Comparison of ENCODE assay signal across 8 mouse cellular contexts in genomic region chr7:44928570-44928969, GRCm38 (mm10). TPM values are rescaled to one million over a fixed set of nuclear protein-coding genes. Genes with fewer than 3 reads are reported as not detected.
DNase-seq lines count a peak whose midpoint lies in the region; ATAC-seq and TF ChIP-seq lines count a peak whose summit lies in the region.

No protein-coding gene starts in this region.

- H3K36me3 ChIP-seq in kidney, embryonic 16.5 days (ENCODE audit: insufficient read depth, low read length), result peaks cover 16% of the 10 kb centered on the region
- peaks cover 32% of the 10 kb centered on the region for H3K36me3 ChIP-seq in embryonic facial prominence, embryonic 10.5 days (replicated peaks)
- no peaks in the 10 kb centered on the region for H3K36me3 ChIP-seq in intestine, embryonic 16.5 days (ENCODE audit: control insufficient read depth, insufficient read depth, low read length)
- peaks cover 3% of the 10 kb centered on the region for H3K36me3 ChIP-seq in myocyte (ENCODE audit: control insufficient read depth, insufficient read depth)

- H3K27me3 ChIP-seq in kidney, embryonic 16.5 days (ENCODE audit: insufficient read depth, low read length), result no peaks in the 10 kb centered on the region
- H3K27me3 ChIP-seq in embryonic facial prominence, embryonic 10.5 days (replicated peaks; ENCODE audit: low read depth, poor library complexity, severe bottlenecking), result no peaks in the 10 kb centered on the region
- H3K27me3 ChIP-seq in intestine, embryonic 16.5 days (replicated peaks; ENCODE audit: control insufficient read depth, insufficient read depth, low read length), result no peaks in the 10 kb centered on the region
- H3K27me3 ChIP-seq in myocyte (ENCODE audit: control insufficient read depth, insufficient read depth, insufficient read length), result no peaks in the 10 kb centered on the region

- peak overlapping the region; percentile 64 for H3ac ChIP-seq in myocyte (ENCODE audit: control insufficient read depth, insufficient read length)

- no peak for ATAC-seq in kidney, embryonic 16.5 days (ENCODE audit: low FRiP score, low TSS enrichment)
- no peak for ATAC-seq in intestine, embryonic 16.5 days

- no peak overlapping the region; the same call in 1 of the 2 replicates for H3K27ac ChIP-seq in kidney, embryonic 16.5 days (ENCODE audit: low read length)
- peak overlapping the region; percentile 90 for H3K27ac ChIP-seq in embryonic facial prominence, embryonic 10.5 days (replicated peaks)
- H3K27ac ChIP-seq in intestine, embryonic 16.5 days (ENCODE audit: low read length), result no peak overlapping the region

- WGBS in kidney, embryonic 16.5 days, result 0% methylated on average over 1 of the region's 1 CpGs
- 3% methylated on average over 1 of the region's 1 CpGs for WGBS in embryonic facial prominence, embryonic 10.5 days
- 4% methylated on average over 1 of the region's 1 CpGs for WGBS in intestine, embryonic 16.5 days

- no peak for DNase-seq in kidney, adult 9 months
- DNase-seq in embryonic facial prominence, embryonic 10.5 days (ENCODE audit: low spot score), result no peak
- no peak for DNase-seq in natural killer cell, adult 2 months (ENCODE audit: low spot score in 2 of 2)
- DNase-seq in cerebellum, adult 8-10 months, result no peak
- no peak for DNase-seq in B cell, adult 2 months

- peak overlapping the region; percentile 68 for H3K4me2 ChIP-seq in kidney, embryonic 16.5 days (replicated peaks; ENCODE audit: low read depth, low read length)
- peak overlapping the region; percentile 70 for H3K4me2 ChIP-seq in intestine, embryonic 16.5 days (ENCODE audit: low read depth, low read length)
- H3K4me2 ChIP-seq in myocyte (ENCODE audit: low read depth), result peak overlapping the region; percentile 95

- H3K4me1 ChIP-seq in kidney, embryonic 16.5 days (ENCODE audit: insufficient read depth, low read length), result peaks cover 15% of the 10 kb centered on the region
- peaks cover 20% of the 10 kb centered on the region for H3K4me1 ChIP-seq in embryonic facial prominence, embryonic 10.5 days
- peaks cover 16% of the 10 kb centered on the region for H3K4me1 ChIP-seq in intestine, embryonic 16.5 days (ENCODE audit: control insufficient read depth, insufficient read depth, low read length)

- H3K9ac ChIP-seq in kidney, embryonic 16.5 days (replicated peaks; ENCODE audit: low read length), result peak overlapping the region; percentile 95
- peak overlapping the region; percentile 95 for H3K9ac ChIP-seq in intestine, embryonic 16.5 days (ENCODE audit: low read depth, low read length)

- H3K79me2 ChIP-seq in myocyte (ENCODE audit: control insufficient read depth, insufficient read depth), result peaks cover 21% of the 10 kb centered on the region

- no peak for TF ChIP-seq POLR2A in myocyte (IDR thresholded peaks at IDR 0.05; ENCODE audit: insufficient read length, low read depth)

- peak overlapping the region; percentile 98 for H3K4me3 ChIP-seq in kidney, embryonic 16.5 days (ENCODE audit: low read length)
- peak overlapping the region; percentile 99 for H3K4me3 ChIP-seq in embryonic facial prominence, embryonic 10.5 days
- H3K4me3 ChIP-seq in intestine, embryonic 16.5 days (ENCODE audit: low read length), result peak overlapping the region; percentile 95
- H3K4me3 ChIP-seq in myocyte, result peak overlapping the region; percentile 54

- H3K9me3 ChIP-seq in kidney, embryonic 16.5 days (ENCODE audit: low read length), result no peaks in the 10 kb centered on the region
- H3K9me3 ChIP-seq in embryonic facial prominence, embryonic 10.5 days, result no peaks in the 10 kb centered on the region
- no peaks in the 10 kb centered on the region for H3K9me3 ChIP-seq in intestine, embryonic 16.5 days (ENCODE audit: control insufficient read depth, low read length)

TF ChIP-seq in myocyte, 11 proteins besides CTCF, POLR2A, EP300 and RAD21:
- TF ChIP-seq USF1 (IDR thresholded peaks at IDR 0.05; ENCODE audit: low read depth) (no peak), MYOD1 (IDR thresholded peaks at IDR 0.05; ENCODE audit: control insufficient read depth in 1 of 3, insufficient read length in 2 of 3, low read depth in 2 of 3) (no peak), MAX (IDR thresholded peaks at IDR 0.05; ENCODE audit: low read depth) (no peak), POLR2AphosphoS2 (IDR thresholded peaks at IDR 0.05; ENCODE audit: insufficient read length, low read depth) (no peak), TCF12 (IDR thresholded peaks at IDR 0.05; ENCODE audit: insufficient read depth, poor library complexity, severe bottlenecking) (no peak), REST (IDR thresholded peaks at IDR 0.05; ENCODE audit: insufficient read depth, insufficient read length) (no peak), E2F4 (IDR thresholded peaks at IDR 0.05; ENCODE audit: insufficient read depth) (no peak), MYOG (IDR thresholded peaks at IDR 0.05; ENCODE audit: control insufficient read depth in 1 of 3, insufficient read depth in 1 of 3, insufficient read length in 2 of 3, low read depth in 2 of 3) (no peak), TCF3 (IDR thresholded peaks at IDR 0.05; ENCODE audit: insufficient read length, low read depth) (no peak), CEBPB (IDR thresholded peaks at IDR 0.05; ENCODE audit: insufficient read depth, poor library complexity, severe bottlenecking) (no peak), SRF (IDR thresholded peaks at IDR 0.05; ENCODE audit: control insufficient read depth, insufficient read length, low read depth) (no peak)

RNA-seq across cellular contexts. Expression of gene Ap2a1, which starts 0.7 kb away (rescaled TPM):
- polyA plus RNA-seq in kidney, embryonic 16.5 days (2015; fragmentation: Nextera tagmentation; extraction: Ambion mirVana), result 72.9 and 75.3 TPM in 2 replicates
- polyA plus RNA-seq in embryonic facial prominence, embryonic 10.5 days (2016; fragmentation: Nextera tagmentation; extraction: Ambion mirVana), result 75.1 and 77.1 TPM in 2 replicates
- polyA plus RNA-seq in intestine, embryonic 16.5 days (2015; fragmentation: Nextera tagmentation; extraction: Ambion mirVana), result 56.8 and 61.2 TPM in 2 replicates
- polyA plus RNA-seq in myocyte (2012; fragmentation: generic; extraction: Trizol), result 125 TPM

RNA-seq across cellular contexts. Expression of gene Tsks, which starts 14.4 kb away (rescaled TPM):
- 0.10 and 0.24 TPM in 2 replicates for polyA plus RNA-seq in kidney, embryonic 16.5 days (2015; fragmentation: Nextera tagmentation; extraction: Ambion mirVana)
- polyA plus RNA-seq in embryonic facial prominence, embryonic 10.5 days (2016; fragmentation: Nextera tagmentation; extraction: Ambion mirVana), result 0.14 and 0.30 TPM in 2 replicates
- polyA plus RNA-seq in intestine, embryonic 16.5 days (2015; fragmentation: Nextera tagmentation; extraction: Ambion mirVana), result 0.28 TPM in 1 of 2 replicates, not detected in the other
- not detected for polyA plus RNA-seq in myocyte (2012; fragmentation: generic; extraction: Trizol)

RNA-seq across cellular contexts. Expression of gene Fuz, which starts 32.7 kb away (rescaled TPM):
- polyA plus RNA-seq in kidney, embryonic 16.5 days (2015; fragmentation: Nextera tagmentation; extraction: Ambion mirVana), result 27.7 and 28.4 TPM in 2 replicates
- polyA plus RNA-seq in embryonic facial prominence, embryonic 10.5 days (2016; fragmentation: Nextera tagmentation; extraction: Ambion mirVana), result 17.6 and 20.1 TPM in 2 replicates
- 18.2 and 19.4 TPM in 2 replicates for polyA plus RNA-seq in intestine, embryonic 16.5 days (2015; fragmentation: Nextera tagmentation; extraction: Ambion mirVana)
- 11.6 TPM for polyA plus RNA-seq in myocyte (2012; fragmentation: generic; extraction: Trizol)

RNA-seq across cellular contexts. Expression of gene Med25, which starts 36.1 kb away (rescaled TPM):
- 136 and 149 TPM in 2 replicates for polyA plus RNA-seq in kidney, embryonic 16.5 days (2015; fragmentation: Nextera tagmentation; extraction: Ambion mirVana)
- polyA plus RNA-seq in embryonic facial prominence, embryonic 10.5 days (2016; fragmentation: Nextera tagmentation; extraction: Ambion mirVana), result 135 and 146 TPM in 2 replicates
- polyA plus RNA-seq in intestine, embryonic 16.5 days (2015; fragmentation: Nextera tagmentation; extraction: Ambion mirVana), result 86.6 and 98.5 TPM in 2 replicates
- 57.4 TPM for polyA plus RNA-seq in myocyte (2012; fragmentation: generic; extraction: Trizol)

RNA-seq across cellular contexts. Expression of gene Cpt1c, which starts 46.1 kb away (rescaled TPM):
- 22.4 and 23.8 TPM in 2 replicates for polyA plus RNA-seq in kidney, embryonic 16.5 days (2015; fragmentation: Nextera tagmentation; extraction: Ambion mirVana)
- 18.5 and 18.8 TPM in 2 replicates for polyA plus RNA-seq in embryonic facial prominence, embryonic 10.5 days (2016; fragmentation: Nextera tagmentation; extraction: Ambion mirVana)
- polyA plus RNA-seq in intestine, embryonic 16.5 days (2015; fragmentation: Nextera tagmentation; extraction: Ambion mirVana), result 14.0 and 14.2 TPM in 2 replicates
- 2.7 TPM for polyA plus RNA-seq in myocyte (2012; fragmentation: generic; extraction: Trizol)
